Mouse (Mus musculus) ES-E14 (cell line): Measurements from ENCODE around the gene Syt2. TPM values are rescaled to one million over a fixed set of nuclear protein-coding genes. Genes with fewer than 3 reads are reported as not detected.

Experiments used
- DNase-seq: peaks from one replicate; pipeline ENCODE4 v3.0.0-alpha.2; 2013; ENCODE audit warnings: low read depth, low spot score
- H3K27ac ChIP-seq: 2 replicates; pipeline ENCODE4 v1.5.1; 2012; ENCODE audit warnings: low read depth, mild to moderate bottlenecking, low read length, moderate library complexity, mixed read lengths; ENCODE audit not compliant: poor library complexity, insufficient read depth, severe bottlenecking
- H3K36me3 ChIP-seq: 2 replicates; pipeline ENCODE4 v1.6.1; 2012; ENCODE audit warnings: mild to moderate bottlenecking, low read length, moderate library complexity, mixed read lengths; ENCODE audit not compliant: control insufficient read depth, poor library complexity, insufficient read depth, severe bottlenecking
- H3K4me1 ChIP-seq, 2 experiments: fragments of 150-350 bp in 1 of 2; sonication (generic) in 1 of 2; 2 replicates each; pipeline ENCODE4 v1.6.1; 2012; ENCODE audit warnings: low read length in 2 of 2, mild to moderate bottlenecking in 1 of 2, mixed read lengths in 1 of 2; ENCODE audit not compliant: control insufficient read depth in 2 of 2, insufficient read depth in 2 of 2, poor library complexity in 1 of 2
- H3K4me3 ChIP-seq, 2 experiments: fragments of 150-350 bp in 1 of 2; sonication (generic) in 1 of 2; 2 replicates each; pipeline ENCODE4 v1.5.1; 2012; ENCODE audit warnings: low read length in 2 of 2, low read depth in 1 of 2, mild to moderate bottlenecking in 1 of 2, mixed read lengths in 1 of 2; ENCODE audit not compliant: insufficient read depth in 1 of 2, poor library complexity in 1 of 2, severe bottlenecking in 1 of 2
- H3K9ac ChIP-seq: 2 replicates; pipeline ENCODE4 v1.6.1; 2012; ENCODE audit warnings: low read depth, mild to moderate bottlenecking, low read length, mixed read lengths; ENCODE audit not compliant: poor library complexity, insufficient read depth, severe bottlenecking
- H3K9me3 ChIP-seq: fragments of 150-350 bp; sonication (generic); 2 replicates; pipeline ENCODE4 v1.6.1; 2012; ENCODE audit warnings: low read depth, mild to moderate bottlenecking, low read length; ENCODE audit not compliant: control insufficient read depth, insufficient read depth
- CHD2 ChIP-seq: IDR thresholded peaks from 2 replicates; pipeline ENCODE4 v1.6.1; 2014; ENCODE audit warnings: mild to moderate bottlenecking, low read depth, low read length, inconsistent platforms
- HCFC1 ChIP-seq: IDR thresholded peaks from 2 replicates; pipeline ENCODE4 v1.6.1; 2012; ENCODE audit warnings: low read length, inconsistent platforms, borderline replicate concordance; ENCODE audit not compliant: insufficient read depth
- MAFK ChIP-seq: IDR thresholded peaks from 2 replicates; pipeline ENCODE4 v1.6.1; 2014; ENCODE audit warnings: mild to moderate bottlenecking, low read depth, low read length, inconsistent platforms; ENCODE audit not compliant: insufficient read depth
- ZC3H11A ChIP-seq: IDR thresholded peaks from 2 replicates; pipeline ENCODE4 v1.6.1; 2012; ENCODE audit warnings: low read depth, mild to moderate bottlenecking, inconsistent platforms, low read length, borderline replicate concordance
- ZNF384 ChIP-seq: IDR thresholded peaks from 2 replicates; pipeline ENCODE4 v1.6.1; 2012; ENCODE audit warnings: low read depth, low read length, inconsistent platforms
- in situ Hi-C, 2 experiments: fragments of 600-800 bp; cut with MboI; formaldehyde crosslinking; loops; one replicate each; pipeline ENCODE4 v1.15.1; 2025; ENCODE audit warnings: low sequenced_read_pairs in 2 of 2, inconsistent platforms in 1 of 2; ENCODE audit not compliant: unreplicated experiment in 2 of 2
- total RNA-seq: library from RNA; depleted of rRNA; stranded (reverse); fragments of 300-350 nt; gene quantifications from 2 replicates; pipeline ENCODE4 v1.2.3, GENCODE M21; 2012; rRNA removed

Syt2 gene
- total RNA-seq, 1 experiment, result 0.62 TPM

DNA sequence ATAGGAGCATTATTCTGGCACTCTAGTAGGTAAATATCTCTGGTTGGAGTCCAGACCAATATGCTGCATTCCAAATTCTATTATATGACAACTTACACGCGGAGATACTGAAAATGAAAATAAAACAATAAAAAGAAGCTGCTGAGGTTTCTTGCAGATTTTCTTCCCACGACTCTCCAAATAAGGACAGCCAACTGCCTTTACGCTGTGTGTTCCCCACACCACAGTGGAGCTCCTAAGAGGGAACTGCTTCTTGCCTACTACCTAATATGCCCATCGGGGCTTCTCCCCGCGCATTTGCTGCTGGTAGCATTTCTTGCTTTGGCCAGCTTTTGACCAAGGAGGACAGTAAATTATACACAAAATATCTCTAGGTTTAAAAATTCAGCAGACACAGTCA is 155.3 kb downstream of the Syt2 start:
- Histone ChIP-seq H3K9ac (no peak overlapping the region), H3K4me3 (no peak overlapping the region), H3K36me3 (no peaks in the 10 kb centered on the region), H3K4me1 (no peaks in the 10 kb centered on the region), H3K27ac (no peak overlapping the region), H3K9me3 (no peaks in the 10 kb centered on the region)
- TF ChIP-seq MAFK, result no peak
- no peak for TF ChIP-seq HCFC1
- TF ChIP-seq ZNF384, result no peak
- no peak for TF ChIP-seq CHD2
- TF ChIP-seq ZC3H11A, result no peak
- no peak for DNase-seq
- in situ Hi-C loops, result no loop called here

DNA sequence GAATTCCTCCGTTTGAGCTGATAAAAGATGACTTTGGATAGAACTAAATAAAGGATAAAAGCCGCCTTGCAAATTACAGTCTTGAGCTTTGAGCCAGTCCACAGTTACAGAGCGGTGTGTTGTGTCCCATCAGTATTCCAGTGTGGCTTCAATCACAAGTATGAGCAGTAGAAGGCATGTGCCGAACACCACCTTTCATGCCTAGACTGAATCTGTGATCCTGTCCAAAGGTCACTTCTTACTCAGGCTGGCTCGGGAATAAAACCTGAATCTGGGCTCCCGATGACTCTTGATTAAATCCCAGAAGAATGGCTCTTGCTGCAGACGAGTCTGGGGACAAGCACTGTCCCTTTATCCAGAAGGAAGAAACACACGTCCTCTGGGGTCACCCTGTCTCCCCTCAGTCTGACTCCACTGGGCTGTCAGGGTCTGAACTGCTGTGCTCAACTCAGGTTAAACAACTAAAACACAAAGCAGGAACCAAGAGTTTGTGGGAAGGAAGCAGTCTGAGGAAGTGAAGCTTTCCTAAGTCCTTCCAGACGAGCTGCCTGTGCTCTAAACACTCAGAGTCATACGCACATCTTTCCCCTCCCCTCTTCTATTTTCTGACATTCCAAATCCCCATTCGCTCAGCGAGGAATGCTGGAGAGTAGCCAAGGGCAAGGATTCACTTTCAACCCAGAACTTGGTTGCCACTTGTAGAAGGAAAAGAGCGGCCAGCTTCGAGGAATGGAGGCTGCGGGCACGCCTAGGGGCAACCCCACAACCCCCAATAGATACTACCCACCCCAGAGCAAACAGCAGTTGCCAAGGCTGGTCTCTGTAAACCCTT is 157.0 kb downstream of the Syt2 start:
- Histone ChIP-seq H3K27ac (no peak overlapping the region), H3K4me1 (no peaks in the 10 kb centered on the region), H3K9ac (no peak overlapping the region), H3K4me3 (no peak overlapping the region), H3K36me3 (no peaks in the 10 kb centered on the region), H3K9me3 (no peaks in the 10 kb centered on the region)
- in situ Hi-C loops, result no loop called here
- TF ChIP-seq HCFC1 (no peak), ZNF384 (no peak), MAFK (no peak), ZC3H11A (no peak), CHD2 (no peak)
- no peak for DNase-seq

DNA sequence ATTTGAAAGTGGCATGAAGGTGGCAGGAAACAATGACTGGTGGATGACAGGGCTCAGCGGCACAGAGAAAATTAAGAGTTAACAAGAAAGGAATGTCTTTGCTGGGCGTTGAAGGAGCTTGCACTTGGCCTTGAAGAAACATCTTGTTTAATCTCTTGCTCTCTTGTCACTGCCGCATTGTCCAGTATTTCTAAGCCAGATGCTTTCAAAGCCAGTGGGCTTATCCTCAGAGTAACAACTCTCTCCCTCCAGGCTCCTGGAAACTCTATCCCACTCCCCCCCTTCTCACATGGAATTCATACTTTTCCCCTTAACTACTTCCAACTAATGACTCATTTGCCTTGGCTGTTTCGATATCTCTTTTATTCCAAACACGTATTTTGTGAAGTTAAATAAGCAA is 157.9 kb downstream of the Syt2 start:
- H3K9ac ChIP-seq, result no peak overlapping the region
- TF ChIP-seq ZNF384, result no peak
- TF ChIP-seq CHD2, result no peak
- TF ChIP-seq HCFC1, result no peak
- TF ChIP-seq ZC3H11A, result no peak
- no peak for TF ChIP-seq MAFK
- H3K4me3 ChIP-seq, result no peak overlapping the region
- no peaks in the 10 kb centered on the region for H3K9me3 ChIP-seq
- no peaks in the 10 kb centered on the region for H3K4me1 ChIP-seq
- H3K36me3 ChIP-seq, result no peaks in the 10 kb centered on the region
- DNase-seq, result no peak
- in situ Hi-C loops, result no loop called here
- H3K27ac ChIP-seq, result no peak overlapping the region

DNA sequence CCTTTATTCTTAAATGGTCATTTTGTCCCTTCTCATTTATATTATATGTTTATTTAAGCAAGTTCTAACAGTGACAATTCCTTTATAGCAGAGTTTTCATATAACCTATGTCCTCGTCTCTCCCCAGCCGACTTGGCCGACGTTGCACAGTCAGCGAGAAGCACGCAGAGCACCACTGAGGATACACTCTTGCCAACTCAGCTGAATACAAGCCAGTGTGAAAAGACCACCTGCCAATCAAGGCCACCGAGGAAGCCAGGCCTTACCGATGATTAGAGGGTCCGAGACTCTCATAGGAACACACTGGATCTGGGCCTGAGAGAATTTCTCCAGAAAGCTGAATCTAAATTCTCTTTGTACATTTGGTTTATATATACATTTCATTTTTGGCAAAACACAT is 159.0 kb downstream of the Syt2 start:
- Histone ChIP-seq H3K4me3 (no peak overlapping the region), H3K4me1 (no peaks in the 10 kb centered on the region), H3K36me3 (no peaks in the 10 kb centered on the region), H3K9me3 (no peaks in the 10 kb centered on the region), H3K9ac (no peak overlapping the region), H3K27ac (no peak overlapping the region)
- in situ Hi-C loops, result no loop called here
- DNase-seq, result no peak
- TF ChIP-seq MAFK (no peak), CHD2 (no peak), ZC3H11A (no peak), HCFC1 (no peak), ZNF384 (no peak)

Other genes starting within 250 kb of the Syt2 start
- gene Cyb5r1, start 241.1 kb upstream of the Syt2 start, total RNA-seq, result 186 and 305 TPM in 2 replicates
- gene Adipor1, start 231.3 kb upstream of the Syt2 start, total RNA-seq, result 80.6 and 88.0 TPM in 2 replicates
- 21.8 and 22.7 TPM in 2 replicates for gene Klhl12, start 191.1 kb upstream of the Syt2 start, total RNA-seq
- gene Rabif, start 152.0 kb upstream of the Syt2 start, total RNA-seq, result 23.3 and 24.9 TPM in 2 replicates
- 0.76 and 2.1 TPM in 2 replicates for gene Mgat4e, start 97.0 kb upstream of the Syt2 start, total RNA-seq
- 127 and 182 TPM in 2 replicates for gene Kdm5b, start 86.5 kb upstream of the Syt2 start, total RNA-seq